Mouse (Mus musculus): ENCODE measurements around the gene Tmem200b. TPM values are rescaled to one million over a fixed set of nuclear protein-coding genes. Genes with fewer than 3 reads are reported as not detected.

The Tmem200b gene
- polyA plus RNA-seq, 1 experiment from 2014 or later: 4.3 TPM

- Histone ChIP-seq H3K9me3 (ENCODE audit: control insufficient read depth, low read length) (0 out of 2 replicates have a peak, but pooled peaks cover 4% of the 10 kb centered on the region), H3K4me1 (ENCODE audit: control insufficient read depth in 2 of 2, insufficient read depth in 2 of 2, low read length in 2 of 2) (peaks cover 24 to 35% of the 10 kb centered on the region in 2 experiments), H3K4me3 (ENCODE audit: control insufficient read depth in 1 of 2, insufficient read depth in 1 of 2, low read depth in 1 of 2, low read length in 2 of 2) (no peak overlapping the region), H3K4me2 (ENCODE audit: low read length) (no peak overlapping the region), H3K27ac (replicated peaks in 1 of 2; ENCODE audit: control insufficient read depth in 1 of 2, insufficient read depth in 1 of 2, low read depth in 2 of 2, low read length in 2 of 2) (no peak overlapping the region), H3K27me3 (ENCODE audit: control insufficient read depth, insufficient read depth, low read length) (peaks cover 21% of the 10 kb centered on the region), H3K9ac (ENCODE audit: low read length) (no peak overlapping the region), H3K36me3 (ENCODE audit: control insufficient read depth, insufficient read depth, low read length) (no peaks in the 10 kb centered on the region)
- no peak for ATAC-seq (ENCODE audit: insufficient number of reproducible peaks, insufficient read depth, low FRiP score, low read depth)
- WGBS: 60% methylated on average over 3 of the region's 5 CpGs
These were observed 10.1 kb upstream of the Tmem200b start for GRCm38 (mm10) chr4:131911521-131911920.

GRCm38 (mm10) chr4:131913526-131913925 is 8.0 kb upstream of the Tmem200b start:
- 69% methylated on average over 10 of the region's 10 CpGs for WGBS
- Histone ChIP-seq H3K9ac (ENCODE audit: low read length) (no peak overlapping the region), H3K4me2 (ENCODE audit: low read length) (no peak overlapping the region), H3K27me3 (ENCODE audit: control insufficient read depth, insufficient read depth, low read length) (peaks cover 21% of the 10 kb centered on the region), H3K4me3 (ENCODE audit: control insufficient read depth in 1 of 2, insufficient read depth in 1 of 2, low read depth in 1 of 2, low read length in 2 of 2) (no peak overlapping the region), H3K27ac (replicated peaks in 1 of 2; ENCODE audit: control insufficient read depth in 1 of 2, insufficient read depth in 1 of 2, low read depth in 2 of 2, low read length in 2 of 2) (no peak overlapping the region), H3K36me3 (ENCODE audit: control insufficient read depth, insufficient read depth, low read length) (no peaks in the 10 kb centered on the region), H3K4me1 (ENCODE audit: control insufficient read depth in 2 of 2, insufficient read depth in 2 of 2, low read length in 2 of 2) (peaks cover 29 to 44% of the 10 kb centered on the region in 2 experiments), H3K9me3 (ENCODE audit: control insufficient read depth, low read length) (no peaks in the 10 kb centered on the region)
- ATAC-seq (ENCODE audit: insufficient number of reproducible peaks, insufficient read depth, low FRiP score, low read depth): no peak

GRCm38 (mm10) chr4:131914046-131914643 is 7.4 kb upstream of the Tmem200b start:
- H3K4me2 ChIP-seq (ENCODE audit: low read length): no peak overlapping the region
- no peak overlapping the region for H3K4me3 ChIP-seq (ENCODE audit: control insufficient read depth in 1 of 2, insufficient read depth in 1 of 2, low read depth in 1 of 2, low read length in 2 of 2)
- H3K9me3 ChIP-seq (ENCODE audit: control insufficient read depth, low read length): no peaks in the 10 kb centered on the region
- H3K36me3 ChIP-seq (ENCODE audit: control insufficient read depth, insufficient read depth, low read length): no peaks in the 10 kb centered on the region
- ATAC-seq (ENCODE audit: insufficient number of reproducible peaks, insufficient read depth, low FRiP score, low read depth): no peak
- H3K9ac ChIP-seq (ENCODE audit: low read length): peak overlapping the region; percentile 69; the same call in 1 of the 2 replicates
- peaks cover 33 to 50% of the 10 kb centered on the region in 2 experiments for H3K4me1 ChIP-seq (ENCODE audit: control insufficient read depth in 2 of 2, insufficient read depth in 2 of 2, low read length in 2 of 2)
- peaks cover 21% of the 10 kb centered on the region for H3K27me3 ChIP-seq (ENCODE audit: control insufficient read depth, insufficient read depth, low read length)
- H3K27ac ChIP-seq (replicated peaks in 1 of 2; ENCODE audit: control insufficient read depth in 1 of 2, insufficient read depth in 1 of 2, low read depth in 2 of 2, low read length in 2 of 2): no peak overlapping the region
- WGBS: 30% methylated on average over 9 of the region's 9 CpGs

- peak overlapping the region; percentile 77 for H3K4me2 ChIP-seq (ENCODE audit: low read length)
- ATAC-seq (ENCODE audit: insufficient number of reproducible peaks, insufficient read depth, low FRiP score, low read depth): no peak
- 4% methylated on average over 31 of the region's 31 CpGs for WGBS
- peak overlapping the region; percentile 69 for H3K9ac ChIP-seq (ENCODE audit: low read length)
- H3K4me3 ChIP-seq (ENCODE audit: control insufficient read depth in 1 of 2, insufficient read depth in 1 of 2, low read depth in 1 of 2, low read length in 2 of 2): peak overlapping the region; percentile 36 to 39
- no peaks in the 10 kb centered on the region for H3K36me3 ChIP-seq (ENCODE audit: control insufficient read depth, insufficient read depth, low read length)
- peak overlapping the region; percentile 10 to 68; a peak in 2 of 4 replicates for H3K27ac ChIP-seq (replicated peaks in 1 of 2; ENCODE audit: control insufficient read depth in 1 of 2, insufficient read depth in 1 of 2, low read depth in 2 of 2, low read length in 2 of 2)
- peaks cover 41 to 59% of the 10 kb centered on the region in 2 experiments for H3K4me1 ChIP-seq (ENCODE audit: control insufficient read depth in 2 of 2, insufficient read depth in 2 of 2, low read length in 2 of 2)
- H3K9me3 ChIP-seq (ENCODE audit: control insufficient read depth, low read length): no peaks in the 10 kb centered on the region
- peaks cover 21% of the 10 kb centered on the region for H3K27me3 ChIP-seq (ENCODE audit: control insufficient read depth, insufficient read depth, low read length)
These were observed 6.6 kb upstream of the Tmem200b start for GRCm38 (mm10) chr4:131914891-131915469.

GRCm38 (mm10) chr4:131915821-131916328 is 5.7 kb upstream of the Tmem200b start:
- Histone ChIP-seq H3K4me3 (ENCODE audit: control insufficient read depth in 1 of 2, insufficient read depth in 1 of 2, low read depth in 1 of 2, low read length in 2 of 2) (no peak overlapping the region), H3K4me2 (ENCODE audit: low read length) (peak overlapping the region; percentile 77), H3K27me3 (ENCODE audit: control insufficient read depth, insufficient read depth, low read length) (peaks cover 21% of the 10 kb centered on the region), H3K9ac (ENCODE audit: low read length) (peak overlapping the region; percentile 69), H3K36me3 (ENCODE audit: control insufficient read depth, insufficient read depth, low read length) (no peaks in the 10 kb centered on the region), H3K9me3 (ENCODE audit: control insufficient read depth, low read length) (no peaks in the 10 kb centered on the region), H3K27ac (replicated peaks in 1 of 2; ENCODE audit: control insufficient read depth in 1 of 2, insufficient read depth in 1 of 2, low read depth in 2 of 2, low read length in 2 of 2) (no peak overlapping the region), H3K4me1 (ENCODE audit: control insufficient read depth in 2 of 2, insufficient read depth in 2 of 2, low read length in 2 of 2) (peaks cover 36 to 57% of the 10 kb centered on the region in 2 experiments)
- ATAC-seq (ENCODE audit: insufficient number of reproducible peaks, insufficient read depth, low FRiP score, low read depth): no peak
- whole genome bisulfite sequencing: 33% methylated on average over 13 of the region's 13 CpGs

GRCm38 (mm10) chr4:131916425-131916824 is 5.1 kb upstream of the Tmem200b start:
- Histone ChIP-seq H3K4me1 (ENCODE audit: control insufficient read depth in 2 of 2, insufficient read depth in 2 of 2, low read length in 2 of 2) (peaks cover 34 to 58% of the 10 kb centered on the region in 2 experiments), H3K27me3 (ENCODE audit: control insufficient read depth, insufficient read depth, low read length) (peaks cover 21% of the 10 kb centered on the region), H3K4me2 (ENCODE audit: low read length) (peak overlapping the region; percentile 38), H3K9me3 (ENCODE audit: control insufficient read depth, low read length) (no peaks in the 10 kb centered on the region), H3K9ac (ENCODE audit: low read length) (no peak overlapping the region), H3K4me3 (ENCODE audit: control insufficient read depth in 1 of 2, insufficient read depth in 1 of 2, low read depth in 1 of 2, low read length in 2 of 2) (no peak overlapping the region), H3K36me3 (ENCODE audit: control insufficient read depth, insufficient read depth, low read length) (no peaks in the 10 kb centered on the region), H3K27ac (replicated peaks in 1 of 2; ENCODE audit: control insufficient read depth in 1 of 2, insufficient read depth in 1 of 2, low read depth in 2 of 2, low read length in 2 of 2) (no peak overlapping the region)
- no peak for ATAC-seq (ENCODE audit: insufficient number of reproducible peaks, insufficient read depth, low FRiP score, low read depth)
- WGBS: 12% methylated on average over 15 of the region's 15 CpGs

GRCm38 (mm10) chr4:131917010-131917555 is 4.5 kb upstream of the Tmem200b start:
- Histone ChIP-seq H3K4me2 (ENCODE audit: low read length) (no peak overlapping the region), H3K27me3 (ENCODE audit: control insufficient read depth, insufficient read depth, low read length) (peaks cover 18% of the 10 kb centered on the region), H3K36me3 (ENCODE audit: control insufficient read depth, insufficient read depth, low read length) (no peaks in the 10 kb centered on the region), H3K9me3 (ENCODE audit: control insufficient read depth, low read length) (no peaks in the 10 kb centered on the region), H3K27ac (replicated peaks in 1 of 2; ENCODE audit: control insufficient read depth in 1 of 2, insufficient read depth in 1 of 2, low read depth in 2 of 2, low read length in 2 of 2) (no peak overlapping the region), H3K9ac (ENCODE audit: low read length) (no peak overlapping the region), H3K4me3 (ENCODE audit: control insufficient read depth in 1 of 2, insufficient read depth in 1 of 2, low read depth in 1 of 2, low read length in 2 of 2) (no peak overlapping the region), H3K4me1 (ENCODE audit: control insufficient read depth in 2 of 2, insufficient read depth in 2 of 2, low read length in 2 of 2) (peaks cover 36 to 63% of the 10 kb centered on the region in 2 experiments)
- ATAC-seq (ENCODE audit: insufficient number of reproducible peaks, insufficient read depth, low FRiP score, low read depth): no peak
- 81% methylated on average over 10 of the region's 10 CpGs for WGBS

Measured in heart, embryonic 14.5 days (tissue).